Mouse (Mus musculus): Measurements from ENCODE around the gene Tapbpl. TPM values are rescaled to one million over a fixed set of nuclear protein-coding genes. Genes with fewer than 3 reads are reported as not detected.
A peak's percentile ranks its signal among the peaks of the same experiment; 100 is the strongest.

Gene Tapbpl
- polyA plus RNA-seq, 1 experiment from 2014 or later, result 9.1 TPM

DNA sequence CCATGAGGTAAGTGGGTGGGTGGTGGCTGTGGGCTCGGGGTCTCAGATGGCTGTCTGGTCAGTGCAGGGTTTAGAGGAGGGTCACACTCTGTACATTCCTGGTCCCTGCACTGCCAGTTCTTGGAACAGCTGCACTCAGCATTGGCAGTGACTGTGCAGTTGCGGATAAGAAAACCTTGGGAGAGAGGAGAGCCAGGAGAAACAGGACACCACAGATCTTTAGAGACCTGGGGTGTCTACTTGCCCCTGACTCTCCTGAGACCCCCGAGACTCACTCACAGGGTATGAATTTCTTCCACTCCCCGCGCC is 2.8 kb upstream of the Tapbpl start:
- Histone ChIP-seq H3K4me1 (ENCODE audit: control insufficient read depth, insufficient read depth, low read length) (peaks cover 27% of the 10 kb centered on the region), H3K9ac (ENCODE audit: low read length) (peak overlapping the region; percentile 46; the same call in 1 of the 2 replicates), H3K36me3 (ENCODE audit: control insufficient read depth, insufficient read depth) (no peaks in the 10 kb centered on the region), H3K9me3 (replicated peaks; ENCODE audit: control insufficient read depth, low read length) (no peaks in the 10 kb centered on the region), H3K4me2 (ENCODE audit: low read depth, low read length) (peak overlapping the region; percentile 45), H3K27me3 (ENCODE audit: control insufficient read depth, insufficient read depth, low read length) (no peaks in the 10 kb centered on the region), H3K4me3 (ENCODE audit: low read length) (peak overlapping the region; percentile 29), H3K27ac (ENCODE audit: low read length) (peak overlapping the region; percentile 70)
- 44% methylated on average over 5 of the region's 5 CpGs for WGBS
- ATAC-seq (replicated peaks; ENCODE audit: extremely low read depth, insufficient read depth, low FRiP score), result no peak

- Histone ChIP-seq H3K9ac (ENCODE audit: low read length) (peak overlapping the region; percentile 46; the same call in 1 of the 2 replicates), H3K4me1 (ENCODE audit: control insufficient read depth, insufficient read depth, low read length) (peaks cover 27% of the 10 kb centered on the region), H3K27me3 (ENCODE audit: control insufficient read depth, insufficient read depth, low read length) (no peaks in the 10 kb centered on the region), H3K9me3 (replicated peaks; ENCODE audit: control insufficient read depth, low read length) (no peaks in the 10 kb centered on the region), H3K27ac (ENCODE audit: low read length) (peak overlapping the region; percentile 70), H3K36me3 (ENCODE audit: control insufficient read depth, insufficient read depth) (no peaks in the 10 kb centered on the region), H3K4me3 (ENCODE audit: low read length) (peak overlapping the region; percentile 29), H3K4me2 (ENCODE audit: low read depth, low read length) (peak overlapping the region; percentile 45)
- no peak for ATAC-seq (replicated peaks; ENCODE audit: extremely low read depth, insufficient read depth, low FRiP score)
- 38% methylated on average over 7 of the region's 7 CpGs for WGBS
Observed at GRCm38 (mm10) chr6:125233816-125234519, 2.3 kb upstream of the Tapbpl start.

DNA sequence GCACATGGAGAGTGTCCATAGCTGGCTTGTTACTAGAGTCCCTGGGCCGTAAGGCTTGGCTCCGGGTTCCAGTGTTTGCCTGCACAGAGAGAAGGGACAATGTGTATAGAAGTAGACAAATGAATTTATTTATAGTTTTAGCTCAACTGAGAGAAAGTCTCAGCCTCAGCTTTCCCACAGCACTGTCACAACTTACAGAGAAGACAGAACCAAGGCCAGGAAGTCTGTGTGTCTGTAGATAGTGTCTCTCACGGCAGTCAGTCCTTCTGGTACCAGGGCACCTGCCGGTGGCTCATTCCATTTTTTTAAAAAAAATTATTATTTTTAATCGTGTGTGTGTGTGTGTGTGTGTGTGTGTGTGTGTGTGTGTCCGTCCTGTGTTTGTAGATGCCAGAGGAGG is 856 bp upstream of the Tapbpl start:
- peak overlapping the region; percentile 97 for H3K4me2 ChIP-seq (ENCODE audit: low read depth, low read length)
- 65% methylated on average over 6 of the region's 6 CpGs for WGBS
- H3K4me1 ChIP-seq (ENCODE audit: control insufficient read depth, insufficient read depth, low read length), result peaks cover 27% of the 10 kb centered on the region
- H3K4me3 ChIP-seq (ENCODE audit: low read length), result peak overlapping the region; percentile 82; the same call in 1 of the 2 replicates
- no peaks in the 10 kb centered on the region for H3K36me3 ChIP-seq (ENCODE audit: control insufficient read depth, insufficient read depth)
- H3K27ac ChIP-seq (ENCODE audit: low read length), result peak overlapping the region; percentile 94
- no peaks in the 10 kb centered on the region for H3K9me3 ChIP-seq (replicated peaks; ENCODE audit: control insufficient read depth, low read length)
- ATAC-seq (replicated peaks; ENCODE audit: extremely low read depth, insufficient read depth, low FRiP score), result no peak
- H3K27me3 ChIP-seq (ENCODE audit: control insufficient read depth, insufficient read depth, low read length), result no peaks in the 10 kb centered on the region
- H3K9ac ChIP-seq (ENCODE audit: low read length), result peak overlapping the region; percentile 95; the same call in 1 of the 2 replicates

- 48% methylated on average over 4 of the region's 4 CpGs for WGBS
- H3K4me2 ChIP-seq (ENCODE audit: low read depth, low read length), result peak overlapping the region; percentile 97
- H3K27me3 ChIP-seq (ENCODE audit: control insufficient read depth, insufficient read depth, low read length), result no peaks in the 10 kb centered on the region
- no peaks in the 10 kb centered on the region for H3K36me3 ChIP-seq (ENCODE audit: control insufficient read depth, insufficient read depth)
- peak overlapping the region; percentile 95 for H3K9ac ChIP-seq (ENCODE audit: low read length)
- H3K4me3 ChIP-seq (ENCODE audit: low read length), result peak overlapping the region; percentile 82
- H3K9me3 ChIP-seq (replicated peaks; ENCODE audit: control insufficient read depth, low read length), result no peaks in the 10 kb centered on the region
- no peak for ATAC-seq (replicated peaks; ENCODE audit: extremely low read depth, insufficient read depth, low FRiP score)
- peak overlapping the region; percentile 94 for H3K27ac ChIP-seq (ENCODE audit: low read length)
- peaks cover 27% of the 10 kb centered on the region for H3K4me1 ChIP-seq (ENCODE audit: control insufficient read depth, insufficient read depth, low read length)
Observed at GRCm38 (mm10) chr6:125232045-125232437, 381 bp upstream of the Tapbpl start.

GRCm38 (mm10) chr6:125230571-125230970 is 1.1 kb downstream of the Tapbpl start:
- WGBS, result 51% methylated on average over 9 of the region's 9 CpGs
- no peaks in the 10 kb centered on the region; the same call in 1 of the 2 replicates for H3K36me3 ChIP-seq (ENCODE audit: control insufficient read depth, insufficient read depth)
- H3K4me1 ChIP-seq (ENCODE audit: control insufficient read depth, insufficient read depth, low read length), result peaks cover 27% of the 10 kb centered on the region
- peak overlapping the region; percentile 97 for H3K4me2 ChIP-seq (ENCODE audit: low read depth, low read length)
- H3K9ac ChIP-seq (ENCODE audit: low read length), result peak overlapping the region; percentile 95; the same call in 1 of the 2 replicates
- no peaks in the 10 kb centered on the region for H3K27me3 ChIP-seq (ENCODE audit: control insufficient read depth, insufficient read depth, low read length)
- no peaks in the 10 kb centered on the region for H3K9me3 ChIP-seq (replicated peaks; ENCODE audit: control insufficient read depth, low read length)
- no peak for ATAC-seq (replicated peaks; ENCODE audit: extremely low read depth, insufficient read depth, low FRiP score)
- H3K27ac ChIP-seq (ENCODE audit: low read length), result peak overlapping the region; percentile 94; the same call in 1 of the 2 replicates
- H3K4me3 ChIP-seq (ENCODE audit: low read length), result peak overlapping the region; percentile 82

DNA sequence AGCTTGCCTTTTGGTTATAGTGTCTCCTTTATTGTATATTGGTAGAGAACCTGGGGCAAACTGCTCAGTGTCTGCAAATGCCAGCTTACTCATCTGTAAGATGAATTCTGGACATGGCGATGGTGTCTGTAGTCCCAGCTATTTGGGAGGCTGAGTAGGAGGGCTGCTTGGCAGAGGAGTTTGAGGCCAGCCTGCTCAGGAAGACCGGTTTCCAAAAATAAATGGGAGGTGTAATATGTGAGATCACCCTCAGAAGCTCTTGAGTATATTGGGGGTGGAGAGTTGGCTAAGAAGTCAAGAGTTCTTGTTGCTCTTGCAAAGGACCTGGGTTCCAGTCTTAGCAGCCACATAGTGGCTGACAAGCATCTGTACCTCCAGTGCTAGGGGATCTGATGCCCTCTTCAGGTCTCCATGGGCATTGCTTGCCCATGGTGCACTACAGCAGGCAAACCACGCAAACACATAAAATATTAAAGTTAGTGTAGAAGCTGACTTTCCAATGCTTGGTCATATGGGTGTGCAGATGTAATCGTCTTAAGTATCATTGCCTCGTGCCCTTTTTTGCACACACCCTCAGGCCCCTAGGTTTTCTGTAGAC is 6.0 kb downstream of the Tapbpl start:
- H3K36me3 ChIP-seq (ENCODE audit: control insufficient read depth, insufficient read depth), result peaks cover 9% of the 10 kb centered on the region
- H3K4me3 ChIP-seq (ENCODE audit: low read length), result no peak overlapping the region
- no peaks in the 10 kb centered on the region for H3K27me3 ChIP-seq (ENCODE audit: control insufficient read depth, insufficient read depth, low read length)
- H3K4me1 ChIP-seq (ENCODE audit: control insufficient read depth, insufficient read depth, low read length), result peaks cover 5% of the 10 kb centered on the region
- H3K4me2 ChIP-seq (ENCODE audit: low read depth, low read length), result no peak overlapping the region
- H3K27ac ChIP-seq (ENCODE audit: low read length), result no peak overlapping the region
- 77% methylated on average over 5 of the region's 5 CpGs for WGBS
- no peaks in the 10 kb centered on the region for H3K9me3 ChIP-seq (replicated peaks; ENCODE audit: control insufficient read depth, low read length)
- H3K9ac ChIP-seq (ENCODE audit: low read length), result no peak overlapping the region
- no peak for ATAC-seq (replicated peaks; ENCODE audit: extremely low read depth, insufficient read depth, low FRiP score)

DNA sequence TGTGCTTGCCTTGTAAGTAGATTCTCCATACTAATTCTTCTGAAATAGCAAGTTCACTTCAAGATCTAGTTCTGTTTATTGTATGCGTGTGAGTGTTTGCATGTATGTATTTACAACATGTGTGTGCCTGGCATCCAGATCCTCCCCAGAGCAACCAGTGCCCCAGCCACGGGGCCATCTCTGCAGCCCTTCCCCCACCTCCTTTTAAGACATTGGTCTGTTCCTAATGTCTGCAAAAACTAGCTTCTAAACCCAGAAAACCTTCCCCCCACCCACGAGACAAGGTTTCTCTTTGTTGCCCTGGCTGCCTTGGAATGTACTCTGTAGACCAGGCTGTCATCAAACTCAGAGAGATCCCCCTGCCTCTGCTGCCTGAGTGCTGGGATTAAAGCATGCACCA is 9.1 kb downstream of the Tapbpl start:
- Histone ChIP-seq H3K36me3 (ENCODE audit: control insufficient read depth, insufficient read depth) (peaks cover 13% of the 10 kb centered on the region), H3K4me3 (ENCODE audit: low read length) (no peak overlapping the region), H3K4me2 (ENCODE audit: low read depth, low read length) (no peak overlapping the region), H3K27me3 (ENCODE audit: control insufficient read depth, insufficient read depth, low read length) (no peaks in the 10 kb centered on the region), H3K9me3 (replicated peaks; ENCODE audit: control insufficient read depth, low read length) (no peaks in the 10 kb centered on the region), H3K27ac (ENCODE audit: low read length) (peak overlapping the region; percentile 43), H3K9ac (ENCODE audit: low read length) (no peak overlapping the region), H3K4me1 (ENCODE audit: control insufficient read depth, insufficient read depth, low read length) (peaks cover 5% of the 10 kb centered on the region; the same call in 1 of the 2 replicates)
- no peak for ATAC-seq (replicated peaks; ENCODE audit: extremely low read depth, insufficient read depth, low FRiP score)
- WGBS, result 70% methylated on average over 3 of the region's 3 CpGs

GRCm38 (mm10) chr6:125222146-125222545 is 9.5 kb downstream of the Tapbpl start:
- Histone ChIP-seq H3K27me3 (ENCODE audit: control insufficient read depth, insufficient read depth, low read length) (no peaks in the 10 kb centered on the region), H3K36me3 (ENCODE audit: control insufficient read depth, insufficient read depth) (peaks cover 13% of the 10 kb centered on the region), H3K27ac (ENCODE audit: low read length) (no peak overlapping the region), H3K9me3 (replicated peaks; ENCODE audit: control insufficient read depth, low read length) (no peaks in the 10 kb centered on the region), H3K4me2 (ENCODE audit: low read depth, low read length) (no peak overlapping the region), H3K9ac (ENCODE audit: low read length) (no peak overlapping the region), H3K4me1 (ENCODE audit: control insufficient read depth, insufficient read depth, low read length) (peaks cover 5% of the 10 kb centered on the region; the same call in 1 of the 2 replicates), H3K4me3 (ENCODE audit: low read length) (no peak overlapping the region)
- 31% methylated on average over 2 of the region's 2 CpGs for WGBS
- peak; percentile 53 for ATAC-seq (replicated peaks; ENCODE audit: extremely low read depth, insufficient read depth, low FRiP score)

- WGBS, result 88% methylated on average over 20 of the region's 20 CpGs
- H3K4me3 ChIP-seq (ENCODE audit: low read length), result no peak overlapping the region
- H3K36me3 ChIP-seq (ENCODE audit: control insufficient read depth, insufficient read depth), result peaks cover 13% of the 10 kb centered on the region
- no peak overlapping the region; the same call in 1 of the 2 replicates for H3K9ac ChIP-seq (ENCODE audit: low read length)
- ATAC-seq (replicated peaks; ENCODE audit: extremely low read depth, insufficient read depth, low FRiP score), result no peak
- H3K27me3 ChIP-seq (ENCODE audit: control insufficient read depth, insufficient read depth, low read length), result no peaks in the 10 kb centered on the region
- H3K4me1 ChIP-seq (ENCODE audit: control insufficient read depth, insufficient read depth, low read length), result peaks cover 10% of the 10 kb centered on the region
- peak overlapping the region; percentile 49 for H3K27ac ChIP-seq (ENCODE audit: low read length)
- H3K4me2 ChIP-seq (ENCODE audit: low read depth, low read length), result no peak overlapping the region
- no peaks in the 10 kb centered on the region for H3K9me3 ChIP-seq (replicated peaks; ENCODE audit: control insufficient read depth, low read length)
Observed at GRCm38 (mm10) chr6:125221115-125221745, 10.4 kb downstream of the Tapbpl start.
